Mouse (Mus musculus): Measurements from ENCODE around the gene Apaf1.

Apaf1 gene

DNA sequence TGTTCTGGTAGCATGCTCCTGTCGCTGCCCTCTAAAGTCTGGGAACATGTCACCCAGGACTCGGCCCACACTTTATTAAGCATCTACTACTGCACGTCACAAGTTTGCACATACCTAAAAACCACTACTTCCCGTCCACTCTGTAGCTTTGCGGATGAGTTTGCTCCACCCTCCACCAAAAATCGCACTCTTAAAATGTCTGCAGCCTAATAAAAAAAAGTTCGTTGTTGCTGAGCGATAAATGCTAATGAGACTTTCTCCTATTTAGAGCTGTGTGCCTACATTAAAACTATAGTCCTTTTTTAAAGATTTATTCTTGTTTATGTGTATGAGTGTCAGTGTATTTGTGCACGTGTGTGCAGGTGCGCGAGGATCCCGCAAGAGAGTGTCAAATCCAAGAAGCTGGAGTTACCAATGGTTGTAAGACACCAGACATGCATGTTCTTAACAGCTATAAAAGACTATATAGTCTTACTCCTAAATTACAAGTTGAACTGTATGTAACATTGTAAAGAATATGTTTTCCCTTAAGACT is 890 bp upstream of the Apaf1 start:
- in situ Hi-C loops (cut with MboI, MseI) = no loop called here

DNA sequence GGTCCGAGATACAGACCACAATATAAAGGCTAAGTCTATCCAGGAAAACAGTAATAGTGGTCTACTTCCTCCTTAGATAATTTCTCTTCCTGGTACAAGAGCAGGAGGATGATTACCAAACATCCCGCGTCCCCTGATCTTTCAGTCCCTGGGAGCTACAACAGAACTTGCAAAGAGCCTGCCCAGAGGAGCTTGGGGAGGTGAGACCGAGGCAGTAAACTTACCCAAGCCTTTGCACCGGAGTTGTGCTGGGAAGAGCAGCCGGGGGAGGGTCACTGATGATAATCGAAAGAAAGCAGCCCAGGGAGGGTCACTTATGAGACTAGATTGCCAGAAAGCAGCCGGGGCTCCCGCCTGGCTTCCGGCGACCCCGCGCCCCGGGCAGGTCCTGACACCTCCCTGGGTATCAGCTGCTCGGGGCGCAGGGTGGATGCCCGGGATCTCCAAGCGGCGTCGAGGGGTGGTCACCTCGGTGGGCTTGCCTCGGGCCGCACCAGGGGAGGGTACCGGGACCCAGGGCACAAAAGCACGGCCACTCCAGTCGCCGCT is 537 bp downstream of the Apaf1 start:
- in situ Hi-C loops (cut with MboI, MseI) = no loop called here

DNA sequence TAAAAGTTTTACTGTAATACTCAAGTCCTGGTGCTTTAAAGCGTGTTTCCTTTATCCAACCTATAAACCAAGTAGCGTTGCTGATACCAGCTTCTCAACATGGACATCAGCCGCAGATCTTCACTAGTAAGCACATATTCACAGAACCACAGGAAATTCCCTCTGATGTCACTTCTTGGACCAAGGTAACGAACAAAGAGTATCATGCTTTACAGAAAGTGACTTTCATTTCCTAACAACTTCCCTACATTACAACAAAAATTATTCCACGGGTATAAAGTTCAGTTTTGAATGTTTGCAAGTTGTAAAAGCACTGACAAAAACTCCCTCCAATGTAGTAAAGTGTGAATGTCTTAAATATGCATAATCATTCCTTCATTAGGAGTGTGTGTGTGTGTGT is 2.0 kb downstream of the Apaf1 start:
- in situ Hi-C loops (cut with MboI, MseI) = no loop called here

DNA sequence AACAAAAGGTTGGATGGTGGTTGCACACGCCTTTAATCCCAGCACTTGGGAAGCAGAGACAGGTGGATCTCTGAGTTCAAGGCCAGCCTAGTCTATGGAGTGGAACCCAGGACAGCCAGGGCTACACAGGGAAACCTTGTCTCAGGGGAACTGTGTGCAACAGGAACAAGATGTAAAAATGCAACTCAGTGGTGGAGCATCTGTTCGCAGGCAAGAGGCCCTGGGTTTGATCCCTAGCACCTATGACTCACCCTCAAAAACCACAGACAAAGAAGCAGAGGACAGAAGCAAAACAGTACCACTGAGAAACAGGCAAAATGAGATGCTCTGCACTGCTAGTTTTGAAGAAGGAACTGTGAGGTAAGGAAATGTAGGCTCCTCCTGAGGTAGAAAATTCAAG is 5.9 kb downstream of the Apaf1 start:
- in situ Hi-C loops (cut with MboI, MseI) = no loop called here

DNA sequence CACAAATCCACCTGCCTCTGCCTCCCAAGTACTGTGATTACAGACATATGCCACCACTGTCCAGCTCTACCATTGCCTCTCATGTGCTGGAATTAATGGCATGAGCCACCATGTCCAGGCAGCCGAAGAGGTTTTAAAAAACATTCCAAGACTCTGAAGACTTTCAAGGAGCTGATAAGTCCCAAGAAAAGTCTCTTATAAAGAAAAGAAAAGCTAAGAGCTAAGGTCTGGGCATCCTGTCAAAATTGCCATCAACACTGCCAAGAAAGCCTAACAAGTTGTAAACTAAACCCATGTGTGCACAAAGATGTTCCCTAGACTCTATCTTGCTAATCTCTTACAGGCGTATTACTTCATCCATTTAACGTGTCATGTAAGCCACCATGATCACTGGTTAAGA is 9.2 kb downstream of the Apaf1 start:
- in situ Hi-C loops (cut with MboI, MseI) = loop anchor here (5.0 kb wide), 1 partner anchor 69 kb away; no protein-coding TSS in a partner anchor

DNA sequence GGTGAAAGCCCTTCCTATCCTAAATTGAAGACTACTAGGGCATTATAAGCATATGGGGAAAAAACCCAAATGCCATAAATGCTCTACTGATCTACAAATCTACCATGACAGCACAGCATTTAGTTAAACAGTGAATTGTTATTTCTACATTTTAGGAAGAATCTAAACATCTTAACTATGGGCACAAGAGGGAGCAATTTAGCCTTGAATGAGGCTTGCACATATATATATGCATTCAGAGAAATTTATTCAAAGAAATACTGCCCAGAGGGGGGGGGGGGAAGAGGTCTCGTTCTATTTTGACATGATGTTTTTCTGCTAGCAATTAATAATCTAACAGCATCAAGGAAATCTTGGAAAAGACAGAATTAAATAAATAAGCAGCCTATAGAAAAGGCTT is 10.8 kb downstream of the Apaf1 start:
- in situ Hi-C loops (cut with MboI, MseI) = loop anchor here (5.0 kb wide), 1 partner anchor 71 kb away; no protein-coding TSS in a partner anchor

DNA sequence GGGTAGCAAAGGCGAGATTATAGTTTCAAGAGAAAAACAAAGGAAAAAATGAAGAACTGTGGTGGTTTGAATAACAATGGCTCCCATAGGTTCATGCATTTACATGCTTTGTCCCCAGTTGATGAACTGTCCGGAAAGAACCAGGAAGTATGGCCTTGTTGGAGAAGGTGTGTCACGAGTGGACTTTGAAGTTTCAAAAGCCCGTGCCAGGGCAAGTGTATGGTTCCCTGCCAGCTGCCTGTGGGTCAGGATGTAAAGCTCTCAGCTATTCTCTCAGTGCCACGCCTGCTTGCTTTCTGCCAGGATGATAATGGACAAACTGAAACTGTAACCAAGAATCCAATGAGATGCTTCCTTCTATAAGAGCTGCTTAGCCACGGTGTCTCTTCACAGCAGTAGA is 20.2 kb downstream of the Apaf1 start:
- in situ Hi-C loops (cut with MboI, MseI) = no loop called here

DNA sequence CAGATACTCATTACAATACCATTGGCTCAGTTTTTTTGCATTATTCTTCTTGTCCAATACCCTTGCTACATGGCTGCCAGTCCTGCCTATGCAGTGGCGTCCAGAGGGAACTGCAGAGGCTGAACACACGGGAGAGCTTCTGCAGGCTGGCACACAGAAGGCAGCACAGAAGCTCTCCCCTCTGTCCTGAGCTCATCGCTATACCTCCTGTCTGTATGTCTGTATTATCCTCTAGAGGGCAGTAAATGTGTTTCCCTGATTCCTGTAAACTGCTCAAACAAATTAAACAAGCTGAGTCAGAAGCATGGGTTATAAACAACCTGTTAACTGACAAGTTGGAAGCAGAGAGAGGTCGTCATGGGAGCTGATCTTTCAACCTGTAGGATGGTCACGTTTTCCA is 21.8 kb downstream of the Apaf1 start:
- in situ Hi-C loops (cut with MboI, MseI) = no loop called here

DNA sequence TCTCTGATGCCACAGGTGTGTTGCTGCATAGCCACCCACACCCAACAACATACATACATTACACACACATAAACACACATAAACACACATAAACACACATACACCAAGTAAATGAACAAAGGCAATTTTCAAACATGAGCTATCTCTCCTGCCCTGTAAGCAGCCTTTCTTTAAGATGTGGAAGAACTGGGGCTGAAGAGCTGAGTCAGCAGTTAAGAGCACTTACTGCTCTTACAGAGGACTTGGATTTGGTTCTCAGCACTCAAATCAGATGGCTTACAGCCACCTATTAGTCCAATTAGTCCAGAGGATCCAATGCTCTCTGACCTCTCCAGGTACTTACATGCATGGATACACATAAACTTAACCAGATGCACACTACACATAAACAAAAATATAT is 29.8 kb downstream of the Apaf1 start:
- in situ Hi-C loops (cut with MboI, MseI) = no loop called here

DNA sequence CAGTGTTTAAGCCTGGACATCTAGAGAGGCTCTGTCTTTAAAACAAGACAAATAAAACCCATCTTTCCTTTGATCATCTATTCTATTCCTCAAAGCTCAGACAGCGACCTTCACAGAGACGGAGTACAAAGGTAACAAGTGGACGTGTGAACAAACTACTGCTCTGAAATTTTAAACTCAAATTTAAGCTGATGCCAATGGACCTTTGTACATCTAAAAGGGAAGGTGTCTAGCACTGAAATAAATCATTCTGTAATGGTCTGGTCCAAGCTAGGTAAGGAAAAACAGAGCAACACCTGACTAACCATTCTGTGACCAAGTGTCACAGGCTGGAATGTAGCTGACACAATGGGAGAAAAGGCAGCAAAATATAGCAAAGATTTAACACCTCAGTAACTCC is 31.4 kb downstream of the Apaf1 start:
- in situ Hi-C loops (cut with MboI, MseI) = no loop called here

DNA sequence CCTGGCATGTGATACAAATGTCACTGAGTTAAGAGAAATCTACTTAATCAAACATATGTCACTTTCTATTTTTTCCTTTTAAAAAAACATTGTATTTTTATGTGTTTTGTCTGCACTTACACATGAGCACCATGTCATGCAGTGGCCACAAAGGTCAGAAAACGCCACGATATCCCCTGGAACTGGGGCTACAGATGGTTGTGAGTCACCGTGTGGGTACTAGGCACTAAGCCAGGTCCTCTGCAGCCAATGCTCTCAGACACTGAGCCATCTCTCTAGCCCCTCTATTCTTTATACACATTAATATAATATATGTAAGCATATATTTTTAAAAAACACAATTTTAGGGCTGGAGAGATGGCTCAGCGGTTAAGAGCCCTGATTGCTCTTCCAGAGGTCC is 32.9 kb downstream of the Apaf1 start:
- in situ Hi-C loops (cut with MboI, MseI) = no loop called here

DNA sequence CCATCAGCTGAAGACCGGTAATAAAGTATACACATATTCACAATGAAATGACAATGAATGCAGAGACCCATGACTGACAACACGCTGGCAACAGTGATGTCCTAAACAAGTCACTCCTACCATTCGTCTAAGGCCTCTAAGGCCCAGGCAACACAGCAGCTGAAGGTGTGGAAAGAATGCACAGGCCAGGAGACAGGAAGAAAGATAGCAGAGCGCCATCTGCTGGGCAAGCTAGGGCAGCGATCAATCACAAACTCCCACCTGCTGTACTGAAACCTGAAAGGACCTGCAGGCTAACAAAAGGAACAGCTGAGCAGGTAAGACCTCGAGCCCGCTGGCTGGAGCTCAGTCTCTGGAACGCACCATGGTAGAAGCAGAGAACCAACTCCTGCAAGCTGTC is 48.6 kb downstream of the Apaf1 start:
- in situ Hi-C loops (cut with MboI, MseI) = loop anchor here (5.0 kb wide), 1 partner anchor 297 kb away; no protein-coding TSS in a partner anchor

DNA sequence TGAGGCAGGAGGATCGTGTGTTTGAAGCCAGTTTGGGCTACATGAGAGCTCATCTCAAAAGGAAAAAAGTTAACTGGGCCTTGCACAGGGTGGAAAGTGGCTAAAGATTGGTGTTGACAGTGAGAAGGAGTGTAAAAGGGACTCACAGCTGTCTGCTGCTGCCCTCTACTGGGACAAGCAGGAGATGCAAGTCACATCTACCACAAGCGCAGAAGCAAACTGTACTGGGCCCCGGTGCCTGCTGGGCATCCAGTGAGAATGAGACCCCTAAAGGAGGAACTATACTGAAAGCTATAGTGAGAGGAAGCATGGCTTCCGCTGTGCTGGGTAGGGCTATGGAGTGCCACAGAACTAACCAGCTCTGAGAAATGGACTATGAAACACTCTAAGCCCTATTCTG is 50.2 kb downstream of the Apaf1 start:
- in situ Hi-C loops (cut with MboI, MseI) = loop anchor here (5.0 kb wide), 1 partner anchor 295 kb away; no protein-coding TSS in a partner anchor

DNA sequence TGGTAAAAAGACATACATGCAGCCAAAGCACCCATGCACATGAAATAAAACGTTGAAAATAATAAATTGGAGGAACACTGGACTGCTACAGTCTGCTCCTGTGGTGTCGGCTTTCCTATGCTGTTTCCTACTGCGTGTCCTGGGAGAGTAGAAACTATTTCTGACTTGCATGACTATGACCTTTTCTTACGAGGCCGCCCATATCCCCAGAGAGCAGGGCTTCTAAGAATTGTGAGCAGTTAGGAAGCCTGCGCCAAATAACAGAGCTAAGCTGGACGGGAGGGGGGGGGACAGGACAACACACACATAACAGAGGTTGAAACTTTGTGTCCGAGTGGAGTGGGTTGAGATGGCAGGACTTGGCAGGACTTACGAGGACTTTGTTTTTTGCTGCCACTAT is 51.4 kb downstream of the Apaf1 start:
- in situ Hi-C loops (cut with MboI, MseI) = loop anchor here (5.0 kb wide), 1 partner anchor 294 kb away; no protein-coding TSS in a partner anchor

DNA sequence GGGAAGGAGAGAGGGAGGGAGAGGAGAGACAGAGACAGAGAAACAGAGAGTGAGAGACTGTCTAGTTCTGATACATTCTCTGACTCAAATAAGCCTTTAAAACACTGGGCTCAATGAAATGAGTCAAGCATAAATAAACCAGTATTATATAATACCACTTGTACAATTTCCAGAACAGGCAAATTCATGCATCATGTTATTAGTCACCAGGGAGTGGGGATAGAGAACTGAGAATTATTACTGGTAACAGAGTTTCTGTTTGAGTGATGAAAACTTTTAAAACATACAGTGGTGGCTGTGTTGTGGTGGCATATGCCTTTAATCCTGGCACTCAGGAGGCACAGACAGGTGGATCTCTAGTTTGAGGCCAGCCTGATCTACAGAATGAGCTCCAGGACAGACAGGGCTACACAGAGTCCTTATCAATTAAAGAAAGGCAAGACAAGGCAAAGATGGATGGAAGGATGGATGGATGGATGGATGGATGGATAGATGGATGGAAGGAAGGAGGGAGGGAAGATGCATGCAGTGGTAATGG is 53.5 kb downstream of the Apaf1 start:
- in situ Hi-C loops (cut with MboI, MseI) = no loop called here

DNA sequence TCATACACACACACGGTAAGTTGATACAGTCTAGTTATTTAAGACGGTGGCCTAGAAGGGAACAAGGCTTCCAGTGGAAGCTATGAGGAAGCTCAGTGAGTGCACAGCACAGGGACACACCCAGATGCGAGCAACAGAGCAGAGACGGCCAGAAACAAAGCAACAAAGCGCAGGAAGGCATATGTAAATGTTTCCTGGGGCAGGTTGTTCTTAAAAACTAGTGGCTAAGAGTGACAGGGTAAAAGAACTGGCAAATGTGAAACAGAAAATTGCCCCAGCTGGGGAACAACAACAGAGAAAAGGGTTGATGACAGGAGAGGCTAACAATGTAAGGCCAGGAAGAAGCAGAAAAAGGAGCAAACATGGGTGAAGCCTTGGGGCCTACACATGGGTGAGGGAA is 54.6 kb downstream of the Apaf1 start:
- in situ Hi-C loops (cut with MboI, MseI) = no loop called here

DNA sequence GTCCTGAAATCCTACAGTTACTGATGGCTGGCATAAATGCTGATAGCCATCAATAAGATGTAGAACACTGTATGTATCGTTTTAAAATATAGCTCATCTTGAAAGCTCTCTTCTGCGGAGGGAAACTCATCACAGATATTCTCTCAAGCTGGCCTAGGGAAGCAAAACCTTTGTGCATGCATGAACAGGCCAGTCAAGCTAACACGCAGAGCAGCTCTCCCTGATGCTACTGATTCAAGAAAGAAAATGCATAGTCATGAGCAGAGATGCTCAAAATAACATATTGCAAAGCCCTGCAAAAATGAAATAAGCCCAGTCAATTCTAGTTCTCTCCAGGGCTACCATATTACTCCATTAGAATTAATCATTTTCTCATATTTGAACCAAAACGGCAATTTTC is 55.1 kb downstream of the Apaf1 start:
- in situ Hi-C loops (cut with MboI, MseI) = no loop called here

DNA sequence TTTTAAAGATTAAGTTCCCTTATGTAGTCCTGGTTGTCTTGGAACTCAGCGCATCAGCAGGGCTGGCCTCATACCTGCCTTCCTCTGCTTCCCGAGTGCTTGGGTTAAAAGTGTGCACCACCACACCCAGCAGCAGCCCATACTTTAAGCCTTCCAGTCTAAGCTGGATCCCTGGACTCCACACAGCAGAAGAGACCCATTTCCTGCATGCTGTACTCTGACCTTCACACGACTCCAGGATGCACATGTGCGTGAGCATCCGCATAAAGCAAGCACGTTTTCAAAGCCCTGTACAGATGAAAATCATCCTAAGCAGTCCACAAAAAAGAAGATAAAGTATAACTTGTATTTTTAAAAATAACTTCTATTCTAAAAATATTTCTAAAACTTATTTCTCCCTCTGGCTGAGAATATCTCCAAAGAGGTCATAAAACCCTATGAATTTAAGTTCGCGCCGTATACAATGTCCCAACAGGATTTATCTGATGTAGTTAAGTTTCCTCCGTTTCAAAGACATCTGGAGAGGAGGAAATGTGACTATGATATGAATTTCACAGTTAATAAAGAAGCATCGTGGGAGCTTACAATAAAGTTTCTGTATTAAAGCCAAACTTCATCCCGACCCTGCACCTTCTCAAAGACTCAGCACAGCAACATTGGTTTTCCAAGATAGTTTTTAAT is 76.6 kb downstream of the Apaf1 start:
- in situ Hi-C loops (cut with MboI, MseI) = no loop called here

DNA sequence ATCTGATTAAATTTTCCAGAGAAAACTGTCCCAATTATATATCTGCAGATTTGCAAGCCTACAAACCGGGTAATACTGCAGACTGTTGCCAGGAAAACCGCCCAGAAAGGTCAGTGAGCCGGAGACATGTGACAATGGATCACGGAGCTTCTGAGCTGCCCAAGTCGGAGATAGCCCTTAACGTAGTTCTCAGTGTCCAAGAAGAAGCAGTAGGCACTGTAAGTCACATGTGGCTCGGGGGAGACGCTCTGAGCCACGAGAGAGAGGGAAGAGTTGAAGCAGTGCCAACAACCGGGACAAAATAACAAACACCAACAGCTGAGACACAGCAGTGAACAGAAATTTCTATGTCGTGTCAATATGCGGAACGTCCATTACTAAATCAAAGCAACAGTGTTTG is 81.1 kb downstream of the Apaf1 start:
- in situ Hi-C loops (cut with MboI, MseI) = no loop called here

DNA sequence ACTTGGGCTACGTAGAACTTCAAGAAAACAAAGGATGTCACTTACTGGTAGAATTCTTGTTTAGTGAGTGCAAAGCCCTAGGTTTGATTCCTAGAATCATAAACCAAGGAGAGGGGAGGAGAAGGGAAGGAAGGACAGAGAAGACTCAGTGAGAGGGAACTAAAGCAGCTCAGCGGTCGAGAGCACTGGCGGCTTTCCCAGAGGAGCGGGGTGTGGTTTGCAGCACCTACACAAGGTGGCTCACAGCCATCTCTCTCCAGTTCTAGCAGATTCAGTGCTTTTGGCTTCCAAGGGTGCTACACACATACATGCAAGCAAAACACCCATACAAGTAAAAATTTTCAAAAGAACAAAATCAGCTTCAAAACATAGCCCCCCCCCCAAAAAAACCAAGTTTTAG is 82.7 kb downstream of the Apaf1 start:
- in situ Hi-C loops (cut with MboI, MseI) = no loop called here

DNA sequence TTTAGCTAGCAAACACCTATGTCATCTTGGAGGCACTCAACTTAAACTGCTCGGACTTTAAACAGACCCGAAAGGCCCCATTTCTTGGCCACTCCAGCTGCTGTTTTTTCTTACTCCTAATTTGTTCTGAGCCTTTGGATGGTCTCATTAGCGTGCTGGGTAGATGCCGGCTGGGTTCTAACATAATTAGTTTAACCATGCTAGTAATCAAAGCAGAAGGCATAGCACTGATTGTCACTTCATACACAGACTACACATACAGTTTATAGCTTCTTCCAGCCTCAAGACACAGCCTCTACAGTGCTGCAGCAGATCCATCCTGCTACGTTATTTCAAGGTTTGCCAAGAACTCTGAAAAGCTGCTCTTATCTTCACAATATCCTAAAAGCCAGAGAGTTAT is 88.7 kb downstream of the Apaf1 start:
- in situ Hi-C loops (cut with MboI, MseI) = no loop called here

DNA sequence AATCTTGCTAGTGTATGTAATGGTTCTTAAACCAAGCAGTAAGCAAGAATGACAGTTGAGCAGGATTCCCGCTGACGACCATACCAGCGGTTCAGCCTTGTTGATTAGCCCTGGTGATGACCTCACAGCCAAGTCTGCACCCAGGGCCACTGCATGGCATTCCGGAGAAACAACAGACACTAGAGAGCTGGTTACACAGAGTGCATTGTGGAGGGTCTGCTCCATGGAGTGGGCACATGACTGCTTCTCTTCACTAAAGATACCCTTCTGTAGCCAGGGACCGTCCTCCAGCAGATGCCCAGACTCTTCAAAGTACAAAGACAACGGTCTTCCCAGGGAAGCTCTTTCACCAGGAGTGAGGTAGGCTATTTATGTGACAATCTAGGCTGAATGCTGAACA is 90.3 kb downstream of the Apaf1 start:
- in situ Hi-C loops (cut with MboI, MseI) = no loop called here

DNA sequence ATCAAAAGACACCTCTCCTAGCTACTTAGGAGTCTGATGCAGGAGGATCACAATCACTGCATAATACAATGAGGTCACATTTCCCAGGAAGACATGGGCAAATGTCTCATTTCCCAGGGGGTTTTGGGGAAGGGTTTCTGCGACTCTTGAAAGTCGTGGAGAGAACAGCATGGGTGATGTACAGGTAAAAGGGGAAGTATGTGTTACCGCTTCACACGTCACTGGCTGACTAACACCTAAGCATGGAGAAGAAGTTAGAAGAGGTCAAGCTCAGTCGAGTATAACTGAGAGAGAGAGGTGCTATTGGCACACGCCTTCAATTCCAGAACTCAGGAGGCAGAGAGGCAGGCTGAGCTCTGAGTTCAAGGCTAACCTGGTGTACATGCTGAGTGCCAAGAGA is 92.2 kb downstream of the Apaf1 start:
- in situ Hi-C loops (cut with MboI, MseI) = no loop called here

Measured in T-helper 1 cell (primary cell).